Mouse (Mus musculus) cerebellum, adult 2 months (tissue): ENCODE measurements at regions not wholly inside any gene's neighbourhood (a gene's known extent, or its start where the extent isn't known, plus 50 kb on each side); places are given as distances from the start of the nearest gene placed in this dataset.

Experiments used
- CTCF ChIP-seq: fragments of 200-500 bp; IDR thresholded peaks from 2 replicates; pipeline ENCODE4 v1.5.1; 2011; ENCODE audit warnings: low read depth, mild to moderate bottlenecking, control low read depth, low read length, moderate library complexity, borderline replicate concordance; ENCODE audit not compliant: insufficient read depth
- POLR2A ChIP-seq: fragments of 200-500 bp; IDR thresholded peaks from 2 replicates; pipeline ENCODE4 v1.6.1; 2011; ENCODE audit warnings: low read length, control low read depth, borderline replicate concordance; ENCODE audit not compliant: insufficient read depth

GRCm38 (mm10) chr1:61175239-61175638, 197.5 kb downstream of the Icos start:
- TF ChIP-seq POLR2A (no peak), CTCF (no peak)
